Mouse (Mus musculus): ENCODE measurements at regions not wholly inside any gene's neighbourhood (a gene's known extent, or its start where the extent isn't known, plus 50 kb on each side); places are given as distances from the start of the nearest gene placed in this dataset.

DNA sequence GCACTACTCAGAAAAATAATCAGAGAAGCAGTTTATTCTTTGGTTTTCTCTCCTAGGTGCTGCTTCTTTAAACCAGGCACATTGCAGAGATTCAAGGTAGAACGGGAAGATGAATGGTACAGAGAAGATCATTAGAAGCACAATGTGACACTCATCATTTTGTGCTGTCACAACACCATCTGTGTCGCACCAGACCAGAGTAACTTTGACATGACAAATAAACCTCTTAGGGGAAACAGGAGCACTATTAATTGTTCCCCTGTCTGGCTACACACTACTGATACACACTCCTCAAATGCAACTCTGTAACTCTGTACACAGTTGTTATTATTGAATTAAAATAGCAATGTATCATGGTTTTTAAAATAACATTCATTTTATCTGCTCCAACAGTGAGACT is 380.2 kb downstream of the Nsun3 start:
- TF ChIP-seq CTCF (IDR thresholded peaks at IDR 0.05; ENCODE audit: insufficient read depth, low read depth, low read length) (no peak), POLR2A (IDR thresholded peaks at IDR 0.05; ENCODE audit: insufficient read depth, low read depth, low read length) (no peak)
